Mouse (Mus musculus) 3134 (cell line): Measurements from ENCODE around the gene Myo18a.
A peak's percentile ranks its signal among the peaks of the same experiment; 100 is the strongest.

Experiments
- DNase-seq: peaks from one replicate; pipeline ENCODE4 v3.0.0-alpha.2; 2011; ENCODE audit warnings: low spot score; ENCODE audit not compliant: insufficient read length; ENCODE audit errors: extremely low read depth

Gene Myo18a

DNA sequence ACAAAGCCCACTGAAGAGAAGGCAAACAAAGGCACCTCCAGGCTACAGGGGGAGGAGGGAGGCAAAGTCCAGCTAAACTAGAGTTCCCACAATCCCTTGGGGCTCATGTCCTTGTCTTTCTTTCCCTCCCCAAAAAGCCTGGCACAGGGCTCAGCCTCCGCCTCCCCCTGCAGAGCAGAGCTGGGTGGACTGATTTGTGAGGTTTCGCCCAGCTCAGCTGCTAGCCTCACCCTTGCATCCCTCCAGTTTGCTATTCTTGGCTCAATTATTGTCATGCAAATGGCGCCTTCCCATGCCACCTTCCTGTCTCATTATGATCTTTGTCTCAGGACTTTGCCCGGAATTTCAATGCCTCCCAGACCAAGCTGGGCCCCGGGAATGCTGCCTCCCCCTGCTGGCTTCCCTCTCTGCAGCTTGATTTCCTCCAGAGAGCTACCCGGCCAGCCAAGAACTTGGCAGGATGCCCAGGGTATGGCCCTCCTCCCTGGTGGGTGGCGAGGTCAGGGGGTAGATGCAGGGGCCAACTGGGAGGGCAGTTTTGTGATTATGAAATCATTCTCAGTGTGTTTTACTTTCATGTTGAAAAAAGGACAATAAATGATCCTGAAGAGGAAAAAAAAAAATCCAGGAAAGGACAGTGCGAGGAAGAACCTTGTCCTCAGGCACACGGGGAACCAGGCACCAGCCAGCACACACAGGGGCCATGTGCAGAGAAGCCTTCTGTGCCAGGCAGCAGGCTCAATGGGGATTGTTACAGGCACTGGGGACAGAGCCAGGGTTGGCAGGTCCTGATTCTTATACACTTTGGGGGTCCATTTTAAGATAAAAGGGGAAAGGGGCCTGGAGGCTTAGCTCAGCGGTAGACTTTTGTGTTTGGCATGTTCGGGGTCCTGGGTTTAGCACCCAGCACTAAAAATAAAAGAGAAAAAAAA lies 131.0 kb downstream of the Myo18a start, which contains the start of gene Pipox:
Pipox (minus strand) TSS at position 310 of the 932 bp plus-strand sequence.
- DNase-seq: peak; percentile 57

GRCm38 (mm10) chr11:77894967-77895366 lies 131.9 kb downstream of the Myo18a start:
- no peak for DNase-seq

- no peak for DNase-seq
These were observed 133.0 kb downstream of the Myo18a start for GRCm38 (mm10) chr11:77896011-77896410.

DNA sequence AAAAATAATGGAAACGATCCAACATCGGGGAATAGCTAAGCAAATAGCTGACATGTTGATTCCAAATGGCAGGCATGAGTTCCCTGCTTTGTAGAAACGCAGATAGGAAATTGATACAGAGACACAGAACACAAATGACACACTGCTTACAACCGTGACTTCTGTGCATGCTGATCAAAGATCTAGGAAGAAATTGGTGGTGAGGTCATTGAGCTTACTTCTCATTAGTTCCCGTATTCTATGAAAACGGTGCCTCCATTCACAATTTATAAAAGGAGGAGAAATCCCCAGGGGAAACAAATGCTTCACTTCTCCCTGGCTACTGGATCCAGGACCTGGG lies 133.4 kb downstream of the Myo18a start:
- no peak for DNase-seq

GRCm38 (mm10) chr11:77896820-77897805 lies 134.1 kb downstream of the Myo18a start:
- DNase-seq: no peak

- no peak for DNase-seq
These were observed 137.1 kb downstream of the Myo18a start for GRCm38 (mm10) chr11:77900187-77900586.

DNA sequence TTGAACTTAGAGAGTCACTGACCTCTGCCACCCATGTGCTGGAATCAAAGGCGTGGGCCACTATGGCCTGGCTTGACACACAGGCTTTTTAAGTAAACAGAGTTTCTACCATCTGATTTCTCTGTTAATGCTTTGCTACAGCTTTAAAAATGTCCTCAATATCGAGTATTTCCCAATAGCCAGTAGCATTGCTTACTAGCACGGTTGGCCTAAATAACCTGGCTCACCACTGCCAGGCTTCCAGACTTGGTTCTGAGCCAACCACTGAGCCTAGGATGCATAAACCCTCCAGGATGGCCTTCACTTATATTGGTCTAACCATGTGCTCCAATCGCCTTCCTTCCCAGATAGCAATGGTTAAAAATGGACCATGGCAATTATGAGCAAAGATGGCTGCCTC lies 137.7 kb downstream of the Myo18a start:
- DNase-seq: no peak

DNA sequence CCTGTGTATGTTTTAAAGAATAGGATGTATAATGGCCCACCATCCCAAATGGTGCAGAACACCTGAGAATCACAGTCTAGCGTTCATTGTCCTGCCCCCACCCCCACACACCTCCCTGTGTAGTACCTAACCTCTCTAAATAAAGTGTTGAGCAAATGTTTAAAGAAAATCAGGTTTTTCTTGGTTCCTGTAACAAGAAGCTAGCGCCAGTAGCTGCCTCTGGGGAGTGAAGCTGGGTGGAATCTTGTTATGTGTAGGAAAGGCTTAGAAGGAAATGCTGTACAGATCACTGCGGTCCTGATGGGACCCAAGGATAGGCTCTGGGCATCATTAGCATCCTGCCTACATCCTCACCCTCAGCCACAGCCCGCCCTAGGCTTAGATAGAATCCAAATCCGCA lies 138.3 kb downstream of the Myo18a start:
- no peak for DNase-seq

DNA sequence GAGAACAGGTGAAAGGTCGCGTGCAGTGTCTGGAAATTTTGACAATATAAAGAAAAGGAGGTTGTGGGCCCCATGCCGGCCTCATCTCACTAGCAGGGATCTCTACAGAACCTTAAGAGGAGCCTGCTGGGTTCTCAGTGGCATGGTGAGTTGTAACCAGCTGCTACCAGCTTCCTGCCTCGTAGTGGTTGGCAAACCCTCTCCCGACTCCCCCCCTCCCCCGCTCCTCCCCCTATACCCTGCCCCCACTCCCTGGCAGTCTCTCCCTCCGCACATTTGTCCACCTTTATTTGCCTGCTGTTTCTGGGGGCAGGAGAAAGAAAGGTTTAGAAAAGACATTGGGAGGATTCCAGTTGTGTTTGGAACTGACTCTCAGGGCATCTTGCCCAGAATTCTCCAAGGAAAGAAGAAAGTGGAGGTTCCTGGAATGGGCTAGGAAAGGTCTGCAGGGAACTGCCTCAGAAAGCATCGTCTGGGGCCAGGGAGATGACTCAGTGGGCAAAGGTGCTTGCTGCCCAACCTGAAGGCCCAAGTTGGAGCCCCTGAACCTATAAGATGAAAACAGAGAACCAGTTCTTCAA lies 138.8 kb downstream of the Myo18a start:
- DNase-seq: no peak

- DNase-seq: no peak
These were observed 140.7 kb downstream of the Myo18a start for GRCm38 (mm10) chr11:77903761-77904160.

DNA sequence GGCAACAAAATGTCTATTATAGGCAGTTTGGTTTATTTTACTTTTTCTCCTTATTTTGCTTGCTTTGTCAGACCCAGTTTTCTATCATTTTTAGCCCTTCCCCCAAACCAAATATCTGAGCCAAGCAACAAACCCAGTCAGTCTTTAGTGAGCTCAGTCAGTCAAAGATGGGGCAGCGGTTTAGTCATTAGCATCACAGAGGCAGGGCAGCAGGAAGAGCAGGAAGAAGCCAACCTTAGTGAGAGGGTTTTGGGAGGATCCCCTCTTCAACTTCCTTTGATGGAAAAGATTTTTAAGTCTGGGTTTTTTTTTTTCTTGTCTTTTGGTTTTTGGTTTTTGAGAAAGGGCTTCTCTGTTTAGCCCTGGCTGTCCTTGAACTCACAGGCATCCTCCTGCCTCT lies 141.7 kb downstream of the Myo18a start:
- DNase-seq: no peak

GRCm38 (mm10) chr11:77906097-77906687 lies 143.1 kb downstream of the Myo18a start:
- no peak for DNase-seq

- DNase-seq: no peak
These were observed 143.7 kb downstream of the Myo18a start for GRCm38 (mm10) chr11:77906747-77907174.

DNA sequence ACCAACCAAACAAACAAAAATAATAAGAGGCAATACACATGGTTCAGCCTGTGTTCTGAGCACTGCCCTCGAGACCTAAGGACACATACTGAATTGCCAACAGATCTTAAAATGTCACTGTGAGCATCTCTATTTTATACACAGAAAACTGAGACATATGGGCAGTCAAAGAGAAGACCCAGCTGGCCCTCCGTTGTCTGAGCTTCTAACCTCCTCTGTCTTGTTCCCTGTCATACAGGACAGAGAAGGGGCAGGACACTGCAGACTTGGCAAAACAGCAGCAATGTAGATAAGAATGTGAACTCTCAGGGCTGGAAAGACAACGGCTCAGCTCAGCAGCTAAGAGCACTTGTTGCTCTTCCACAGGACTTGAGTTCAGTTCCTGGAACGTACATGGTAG lies 145.4 kb downstream of the Myo18a start:
- no peak for DNase-seq

DNA sequence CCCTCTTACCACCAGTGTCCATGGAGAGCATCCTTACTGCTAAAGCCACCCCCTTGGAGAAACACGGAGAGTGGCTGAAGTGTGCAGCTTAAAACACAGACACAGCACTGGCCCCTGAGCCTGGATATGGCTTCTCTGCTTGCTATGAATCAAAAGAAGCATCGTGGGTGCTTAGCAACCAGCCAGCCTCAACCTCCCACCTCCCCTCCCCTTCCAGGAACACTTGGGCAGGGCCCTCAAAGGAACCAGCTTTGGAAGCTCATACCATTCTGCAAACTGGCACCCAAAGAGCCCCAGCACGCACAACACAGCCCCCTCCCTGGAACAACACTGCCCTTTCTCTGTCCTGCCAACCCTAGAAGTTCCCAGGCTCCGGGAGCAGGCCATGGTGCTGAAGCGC lies 146.3 kb downstream of the Myo18a start:
- DNase-seq: no peak

- no peak for DNase-seq
These were observed 146.7 kb downstream of the Myo18a start for GRCm38 (mm10) chr11:77909776-77910175.

- no peak for DNase-seq
These were observed 150.5 kb downstream of the Myo18a start for GRCm38 (mm10) chr11:77913505-77913904.

DNA sequence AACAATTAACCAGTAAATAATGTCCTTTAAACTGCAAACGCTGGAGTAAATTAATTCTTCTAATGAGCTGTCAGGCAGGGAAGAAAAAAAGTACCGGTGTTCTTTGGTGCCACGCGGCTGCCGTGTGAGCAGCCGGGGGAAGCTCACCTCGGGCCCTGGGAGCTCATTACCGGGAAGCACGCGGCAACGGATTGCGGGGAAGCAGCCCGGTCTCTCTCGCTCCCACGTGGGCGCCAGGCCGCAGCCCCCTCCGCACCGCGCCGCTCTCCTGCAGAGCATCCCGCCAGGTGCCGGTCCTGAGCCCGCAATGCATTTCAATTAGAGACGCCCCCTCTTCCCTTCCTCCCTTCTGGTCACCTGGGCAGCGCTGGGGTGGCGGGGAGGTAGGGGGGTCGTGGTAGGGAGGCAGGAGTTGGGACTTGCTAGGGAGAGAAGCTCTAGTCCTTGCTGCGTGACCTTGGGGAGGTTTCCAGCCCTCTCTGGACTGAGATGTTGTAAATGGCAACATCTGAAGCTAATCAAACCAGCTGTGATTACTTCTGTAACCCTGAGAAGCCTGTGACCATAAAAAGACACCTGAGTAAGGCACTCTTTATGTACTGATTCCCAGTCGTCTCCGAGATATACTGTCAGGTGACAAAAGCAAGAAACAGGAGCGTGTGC lies 151.7 kb downstream of the Myo18a start:
- DNase-seq: no peak
